Mouse (Mus musculus) brain, embryonic 18.5 days (tissue): ENCODE measurements at regions not wholly inside any gene's neighbourhood (a gene's known extent, or its start where the extent isn't known, plus 50 kb on each side); places are given as distances from the start of the nearest gene placed in this dataset.
"Not testable (repeated sequence)": the region's sequence is repeated elsewhere in the genome, so short reads cannot be mapped to it uniquely, and the experiment has no call there.

Source experiments
- DNase-seq: peaks from one replicate; pipeline ENCODE4 v3.0.0-alpha.2; 2012; ENCODE audit warnings: low read depth, low spot score

GRCm38 (mm10) chr15:90291848-90292247 is 67.7 kb downstream of the Alg10b start:
- DNase-seq: no peak

- no peak for DNase-seq
Observed at GRCm38 (mm10) chr15:90294353-90294922, 70.3 kb downstream of the Alg10b start.

- DNase-seq: no peak
Observed at GRCm38 (mm10) chr15:90298566-90298965, 74.5 kb downstream of the Alg10b start.

- no peak for DNase-seq
Observed at GRCm38 (mm10) chr15:90303393-90303792, 79.3 kb downstream of the Alg10b start.

GRCm38 (mm10) chr15:90305051-90305450 is 80.9 kb downstream of the Alg10b start:
- no peak for DNase-seq

- DNase-seq: no peak
Observed at GRCm38 (mm10) chr15:90306866-90307265, 82.8 kb downstream of the Alg10b start.

- DNase-seq: not testable (repeated sequence)
Observed at GRCm38 (mm10) chr15:90308433-90308832, 84.3 kb downstream of the Alg10b start.

- DNase-seq: no peak
Observed at GRCm38 (mm10) chr15:90308869-90309268, 84.8 kb downstream of the Alg10b start.

GRCm38 (mm10) chr15:90309664-90310063 is 85.6 kb downstream of the Alg10b start:
- peak; percentile 43 for DNase-seq

GRCm38 (mm10) chr15:90321774-90322173 is 97.7 kb downstream of the Alg10b start:
- DNase-seq: no peak

- no peak for DNase-seq
Observed at GRCm38 (mm10) chr15:90333275-90333674, 109.2 kb downstream of the Alg10b start.

- DNase-seq: no peak
Observed at GRCm38 (mm10) chr15:90333766-90334165, 109.7 kb downstream of the Alg10b start.

GRCm38 (mm10) chr15:90334406-90334805 is 110.3 kb downstream of the Alg10b start:
- DNase-seq: no peak

GRCm38 (mm10) chr15:90335506-90335905 is 111.4 kb downstream of the Alg10b start:
- no peak for DNase-seq

- no peak for DNase-seq
Observed at GRCm38 (mm10) chr15:90340089-90340488, 116.0 kb downstream of the Alg10b start.

- DNase-seq: no peak
Observed at GRCm38 (mm10) chr15:90341261-90341660, 117.2 kb downstream of the Alg10b start.

- DNase-seq: no peak
Observed at GRCm38 (mm10) chr15:90343771-90344170, 119.7 kb downstream of the Alg10b start.

- no peak for DNase-seq
Observed at GRCm38 (mm10) chr15:90344956-90345355, 120.8 kb downstream of the Alg10b start.

- DNase-seq: no peak
Observed at GRCm38 (mm10) chr15:90346162-90346561, 122.1 kb downstream of the Alg10b start.

- DNase-seq: no peak
Observed at GRCm38 (mm10) chr15:90346757-90347156, 122.6 kb downstream of the Alg10b start.

GRCm38 (mm10) chr15:90351898-90352297 is 127.8 kb downstream of the Alg10b start:
- no peak for DNase-seq

- DNase-seq: no peak
Observed at GRCm38 (mm10) chr15:90365656-90366055, 141.5 kb downstream of the Alg10b start.

- DNase-seq: no peak
Observed at GRCm38 (mm10) chr15:90377959-90378358, 153.8 kb downstream of the Alg10b start.

GRCm38 (mm10) chr15:90396961-90397360 is 172.8 kb downstream of the Alg10b start:
- no peak for DNase-seq
